Mouse (Mus musculus): ENCODE results near the gene Ccdc28b.

DNA sequence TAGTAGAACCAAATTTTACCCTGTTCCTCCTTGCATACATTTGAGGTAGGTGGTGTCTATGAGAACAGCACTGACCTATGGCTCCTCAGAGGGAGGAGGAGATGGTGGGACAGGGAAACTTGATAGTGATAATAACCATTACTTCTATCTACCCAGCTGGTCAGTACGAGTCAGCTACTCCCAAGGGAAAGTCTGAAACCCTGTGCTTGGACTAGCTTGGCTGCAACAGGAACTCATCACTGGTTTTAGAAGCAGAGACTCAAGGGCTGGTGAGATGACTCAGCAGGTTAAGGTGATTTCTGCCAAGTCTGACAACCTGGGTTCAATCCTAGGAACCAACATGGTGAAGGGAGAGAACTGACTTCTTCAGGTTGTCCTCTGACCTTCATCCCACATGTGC is 24.9 kb upstream of the Ccdc28b start:
- no peak for TF ChIP-seq CTCF (IDR thresholded peaks at IDR 0.05)
- TF ChIP-seq POLR2A (IDR thresholded peaks at IDR 0.05; ENCODE audit: insufficient read depth, low read depth, low read length): no peak
- no peak for TF ChIP-seq EP300 (IDR thresholded peaks at IDR 0.05; ENCODE audit: insufficient read depth, low read depth, low read length)

All from heart, adult 2 months (tissue).